In genomic region chr9:122243297-122243696, GRCm38 (mm10) we compare ENCODE assay signal across 22 mouse cellular contexts. TPM values are rescaled to one million over a fixed set of nuclear protein-coding genes. Genes with fewer than 3 reads are reported as not detected.
DNase-seq lines count a peak whose midpoint lies in the region; ATAC-seq lines count a peak whose summit lies in the region.
"Had no signal": no experiment of that assay in that cellular context is flagged by ENCODE, and none has a peak within 500 bp of the region (broad histone marks: within the 10 kb centered on the region; RNA-seq: fewer than 3 reads in every experiment).

No protein-coding gene starts in this region.

- H3K27ac ChIP-seq in embryonic facial prominence, embryonic 12.5 days, result no peak overlapping the region
- no peak overlapping the region for H3K27ac ChIP-seq in embryonic facial prominence, embryonic 10.5 days (replicated peaks)
- H3K27ac ChIP-seq in heart, embryonic 12.5 days (ENCODE audit: poor library complexity, severe bottlenecking), result no peak overlapping the region
- no peak overlapping the region for H3K27ac ChIP-seq in kidney, embryonic 16.5 days (ENCODE audit: low read length)
- 0 out of 2 replicates have a peak overlapping the region, but pooled peaks have one; percentile 56 for H3K27ac ChIP-seq in limb, embryonic 12.5 days
- H3K27ac ChIP-seq in limb, embryonic 10.5 days, result no peak overlapping the region

- no peak for DNase-seq in embryonic facial prominence, embryonic 10.5 days (ENCODE audit: low spot score)
- no peak for DNase-seq in heart, postnatal 25 days (ENCODE audit: low spot score)
- no peak for DNase-seq in kidney, postnatal 25 days
- no peak for DNase-seq in limb, embryonic 10.5 days (ENCODE audit: low spot score)
- DNase-seq: adrenal gland, adult 2 months; adrenal gland, adult 8-10 months; adrenal gland, postnatal 10 days; adrenal gland, postnatal 14 days; adrenal gland, postnatal 25 days; adrenal gland, postnatal 36 days; B cell, adult 2 months; cerebellum, adult 11 months; cerebellum, adult 11-12 months had no signal

- intact Hi-C loops in heart, postnatal 25 days (cut with DNase I), result loop anchor here (5.0 kb wide), 1 partner anchor 226 kb away; no protein-coding TSS in a partner anchor

- peak; percentile 53; the same call in 1 of the 2 replicates for ATAC-seq in embryonic facial prominence, embryonic 12.5 days (ENCODE audit: insufficient number of reproducible peaks, insufficient read depth, low FRiP score, low TSS enrichment)
- ATAC-seq in heart, embryonic 12.5 days (ENCODE audit: insufficient number of reproducible peaks, low FRiP score), result 0 out of 2 replicates have a peak, but pooled peaks have one; percentile 50
- ATAC-seq in kidney, embryonic 16.5 days (ENCODE audit: low FRiP score, low TSS enrichment), result 0 out of 2 replicates have a peak, but pooled peaks have one; percentile 67
- no peak for ATAC-seq in limb, embryonic 12.5 days (ENCODE audit: insufficient number of reproducible peaks, insufficient read depth, low FRiP score, low TSS enrichment, low read depth)
- ATAC-seq: activated CD4-positive, CD25-positive, alpha-beta regulatory T cell, adult 4 months; CD4-positive, CD25-positive, alpha-beta regulatory T cell, adult 4 months; Patski had no signal

- H3K4me2 ChIP-seq in embryonic facial prominence, embryonic 12.5 days (replicated peaks), result no peak overlapping the region
- no peak overlapping the region for H3K4me2 ChIP-seq in heart, embryonic 12.5 days
- no peak overlapping the region for H3K4me2 ChIP-seq in kidney, embryonic 16.5 days (replicated peaks; ENCODE audit: low read depth, low read length)
- H3K4me2 ChIP-seq in limb, embryonic 12.5 days, result 0 out of 2 replicates have a peak overlapping the region, but pooled peaks have one; percentile 13

- H3K9ac ChIP-seq in embryonic facial prominence, embryonic 12.5 days, result no peak overlapping the region
- no peak overlapping the region for H3K9ac ChIP-seq in heart, embryonic 12.5 days
- H3K9ac ChIP-seq in kidney, embryonic 16.5 days (replicated peaks; ENCODE audit: low read length), result no peak overlapping the region
- H3K9ac ChIP-seq in limb, embryonic 12.5 days (replicated peaks), result no peak overlapping the region

- no peaks in the 10 kb centered on the region for H3K9me3 ChIP-seq in embryonic facial prominence, embryonic 12.5 days
- H3K9me3 ChIP-seq in embryonic facial prominence, embryonic 10.5 days, result no peaks in the 10 kb centered on the region
- no peaks in the 10 kb centered on the region for H3K9me3 ChIP-seq in heart, embryonic 12.5 days (replicated peaks)
- no peaks in the 10 kb centered on the region for H3K9me3 ChIP-seq in kidney, embryonic 16.5 days (ENCODE audit: low read length)
- no peaks in the 10 kb centered on the region for H3K9me3 ChIP-seq in limb, embryonic 12.5 days
- no peaks in the 10 kb centered on the region for H3K9me3 ChIP-seq in limb, embryonic 10.5 days (replicated peaks)
- H3K9me3 ChIP-seq: G1E had no signal

- no peak overlapping the region for H3K4me3 ChIP-seq in embryonic facial prominence, embryonic 12.5 days
- no peak overlapping the region for H3K4me3 ChIP-seq in embryonic facial prominence, embryonic 10.5 days
- H3K4me3 ChIP-seq in heart, embryonic 12.5 days, result no peak overlapping the region
- no peak overlapping the region for H3K4me3 ChIP-seq in kidney, embryonic 16.5 days (ENCODE audit: low read length)
- no peak overlapping the region for H3K4me3 ChIP-seq in limb, embryonic 12.5 days (replicated peaks)
- no peak overlapping the region for H3K4me3 ChIP-seq in limb, embryonic 10.5 days

- WGBS in embryonic facial prominence, embryonic 12.5 days, result 54% methylated on average over 1 of the region's 1 CpGs
- WGBS in embryonic facial prominence, embryonic 10.5 days, result 55% methylated on average over 1 of the region's 1 CpGs
- WGBS in heart, embryonic 12.5 days, result 54% methylated on average over 1 of the region's 1 CpGs
- WGBS in kidney, embryonic 16.5 days, result 64% methylated on average over 1 of the region's 1 CpGs
- 40% methylated on average over 1 of the region's 1 CpGs for WGBS in limb, embryonic 12.5 days
- WGBS in limb, embryonic 10.5 days, result 53% methylated on average over 1 of the region's 1 CpGs

- no peaks in the 10 kb centered on the region for H3K27me3 ChIP-seq in embryonic facial prominence, embryonic 12.5 days
- no peaks in the 10 kb centered on the region; the same call in 1 of the 2 replicates for H3K27me3 ChIP-seq in embryonic facial prominence, embryonic 10.5 days (replicated peaks; ENCODE audit: low read depth, poor library complexity, severe bottlenecking)
- H3K27me3 ChIP-seq in heart, embryonic 12.5 days (replicated peaks), result no peaks in the 10 kb centered on the region
- H3K27me3 ChIP-seq in kidney, embryonic 16.5 days (ENCODE audit: insufficient read depth, low read length), result no peaks in the 10 kb centered on the region
- H3K27me3 ChIP-seq in limb, embryonic 12.5 days, result no peaks in the 10 kb centered on the region
- 0 out of 2 replicates have a peak, but pooled peaks cover 8% of the 10 kb centered on the region for H3K27me3 ChIP-seq in limb, embryonic 10.5 days (ENCODE audit: low read depth, poor library complexity, severe bottlenecking)
- H3K27me3 ChIP-seq: CH12.LX, Patski had no signal

- 0 out of 2 replicates have a peak, but pooled peaks cover 4% of the 10 kb centered on the region for H3K36me3 ChIP-seq in embryonic facial prominence, embryonic 12.5 days
- H3K36me3 ChIP-seq in embryonic facial prominence, embryonic 10.5 days (replicated peaks), result no peaks in the 10 kb centered on the region
- H3K36me3 ChIP-seq in heart, embryonic 12.5 days, result peaks cover 5% of the 10 kb centered on the region
- no peaks in the 10 kb centered on the region for H3K36me3 ChIP-seq in kidney, embryonic 16.5 days (ENCODE audit: insufficient read depth, low read length)
- H3K36me3 ChIP-seq in limb, embryonic 12.5 days, result peaks cover 3% of the 10 kb centered on the region; the same call in 1 of the 2 replicates
- H3K36me3 ChIP-seq in limb, embryonic 10.5 days, result 0 out of 2 replicates have a peak, but pooled peaks cover 4% of the 10 kb centered on the region
- H3K36me3 ChIP-seq: G1E had no signal

- H3K4me1 ChIP-seq in embryonic facial prominence, embryonic 12.5 days, result peaks cover 17% of the 10 kb centered on the region; the same call in 1 of the 2 replicates
- peaks cover 34% of the 10 kb centered on the region for H3K4me1 ChIP-seq in embryonic facial prominence, embryonic 10.5 days
- peaks cover 36% of the 10 kb centered on the region for H3K4me1 ChIP-seq in heart, embryonic 12.5 days (replicated peaks)
- H3K4me1 ChIP-seq in kidney, embryonic 16.5 days (ENCODE audit: insufficient read depth, low read length), result no peaks in the 10 kb centered on the region
- H3K4me1 ChIP-seq in limb, embryonic 12.5 days (replicated peaks), result peaks cover 18% of the 10 kb centered on the region
- peaks cover 22% of the 10 kb centered on the region for H3K4me1 ChIP-seq in limb, embryonic 10.5 days

RNA-seq across cellular contexts. Expression of gene Ano10, which starts 50.9 kb away (rescaled TPM):
- 39.0 and 39.2 TPM in 2 replicates for polyA plus RNA-seq in embryonic facial prominence, embryonic 12.5 days (2016; fragmentation: Nextera tagmentation; extraction: Ambion mirVana)
- polyA plus RNA-seq in embryonic facial prominence, embryonic 10.5 days (2016; fragmentation: Nextera tagmentation; extraction: Ambion mirVana), result 26.3 and 27.9 TPM in 2 replicates
- polyA plus RNA-seq in heart, embryonic 12.5 days (2016; fragmentation: Nextera tagmentation; extraction: Ambion mirVana), result 30.5 and 34.7 TPM in 2 replicates
- 100 to 1,000 TPM; 115 to 118 TPM for total RNA-seq in heart, postnatal 25 days (2021)
- 39.2 and 39.6 TPM in 2 replicates for polyA plus RNA-seq in kidney, embryonic 16.5 days (2015; fragmentation: Nextera tagmentation; extraction: Ambion mirVana)
- polyA plus RNA-seq in limb, embryonic 12.5 days (2016; fragmentation: Nextera tagmentation; extraction: Ambion mirVana), result 31.8 and 33.1 TPM in 2 replicates
- polyA plus RNA-seq in limb, embryonic 10.5 days (2016; fragmentation: Nextera tagmentation; extraction: Ambion mirVana), result 18.0 and 26.2 TPM in 2 replicates
